Mouse (Mus musculus) liver, embryonic 15.5 days (tissue): ENCODE results near the gene Cfap73. TPM values are rescaled to one million over a fixed set of nuclear protein-coding genes. Genes with fewer than 3 reads are reported as not detected.

ENCODE experiments used
- ATAC-seq: fragments of 200-750 bp; cut with Nextera tagmentation; 2 replicates; pipeline ENCODE4 v1.8.0; 2017; ENCODE audit warnings: moderate number of reproducible peaks, mild to moderate bottlenecking, moderate library complexity; ENCODE audit not compliant: insufficient read depth
- H3K27ac ChIP-seq: fragments of 300-500 bp; sonication (generic); replicated peaks from 2 replicates; pipeline ENCODE4 v1.5.1; 2015; ENCODE audit warnings: mild to moderate bottlenecking, inconsistent platforms
- H3K27me3 ChIP-seq: fragments of 300-500 bp; sonication (generic); 2 replicates; pipeline ENCODE4 v1.6.1; 2015; ENCODE audit warnings: mild to moderate bottlenecking, inconsistent platforms
- H3K36me3 ChIP-seq: fragments of 300-500 bp; sonication (generic); replicated peaks from 2 replicates; pipeline ENCODE4 v1.6.1; 2015; ENCODE audit warnings: moderate library complexity, mild to moderate bottlenecking, inconsistent platforms
- H3K4me1 ChIP-seq: fragments of 300-500 bp; sonication (generic); replicated peaks from 2 replicates; pipeline ENCODE4 v1.6.1; 2015; ENCODE audit warnings: inconsistent platforms
- H3K4me2 ChIP-seq: fragments of 300-500 bp; sonication (generic); 2 replicates; pipeline ENCODE4 v1.6.1; 2015; ENCODE audit warnings: moderate library complexity, mild to moderate bottlenecking, inconsistent platforms
- H3K4me3 ChIP-seq: fragments of 300-500 bp; sonication (generic); replicated peaks from 2 replicates; pipeline ENCODE4 v1.5.1; 2015; ENCODE audit warnings: mild to moderate bottlenecking, inconsistent platforms
- H3K9ac ChIP-seq: fragments of 300-500 bp; sonication (generic); 2 replicates; pipeline ENCODE4 v1.6.1; 2015; ENCODE audit warnings: moderate library complexity, mild to moderate bottlenecking, inconsistent platforms
- H3K9me3 ChIP-seq: fragments of 300-500 bp; sonication (generic); replicated peaks from 2 replicates; pipeline ENCODE4 v1.6.1; 2016; ENCODE audit warnings: inconsistent platforms
- WGBS: fragments of 180-500 bp; shearing (Covaris S2); methylation state at CpG from one replicate; pipeline ENCODE4 v1.1.7; 2015; ENCODE audit warnings: mixed read lengths; ENCODE audit not compliant: insufficient replicate concordance; 5-methylcytosine and 5-hydroxymethylcytosine counted together
- polyA plus RNA-seq: library from polyadenylated mRNA; unstranded; fragments of >200 nt; fragmentation: Nextera tagmentation; extraction: Ambion mirVana; gene quantifications from 2 replicates; pipeline ENCODE4 v1.2.1, GENCODE M21; 2015

Gene Cfap73
- polyA plus RNA-seq, 1 experiment from 2014 or later: not detected

DNA sequence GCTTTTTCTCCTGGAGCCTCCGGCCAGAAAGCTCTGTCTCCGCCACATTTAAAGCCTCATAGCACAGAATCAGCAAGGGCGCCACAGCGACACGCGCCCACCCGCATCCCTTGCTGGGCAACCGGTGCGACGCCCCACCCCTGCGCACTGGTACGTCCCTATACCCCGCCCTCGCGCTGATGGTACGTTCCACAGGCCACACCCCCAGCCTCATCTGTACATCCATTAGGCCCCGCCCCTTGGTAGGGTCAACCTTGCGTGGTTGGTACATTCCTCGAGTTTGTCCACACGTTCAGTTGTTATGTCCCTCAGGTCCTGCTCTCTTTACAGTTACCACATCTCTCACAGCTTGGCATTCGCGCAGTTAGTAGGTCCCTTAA, 21.6 kb downstream of the Cfap73 start, which contains the start of the genes Rita1 and Ddx54:
Gene Rita1, minus strand, starts transcription at position 148 of the 380 bp plus-strand sequence.
Gene Ddx54, plus strand, starts transcription at position 298 of the 380 bp plus-strand sequence.
- ATAC-seq: peak; percentile 74

DNA sequence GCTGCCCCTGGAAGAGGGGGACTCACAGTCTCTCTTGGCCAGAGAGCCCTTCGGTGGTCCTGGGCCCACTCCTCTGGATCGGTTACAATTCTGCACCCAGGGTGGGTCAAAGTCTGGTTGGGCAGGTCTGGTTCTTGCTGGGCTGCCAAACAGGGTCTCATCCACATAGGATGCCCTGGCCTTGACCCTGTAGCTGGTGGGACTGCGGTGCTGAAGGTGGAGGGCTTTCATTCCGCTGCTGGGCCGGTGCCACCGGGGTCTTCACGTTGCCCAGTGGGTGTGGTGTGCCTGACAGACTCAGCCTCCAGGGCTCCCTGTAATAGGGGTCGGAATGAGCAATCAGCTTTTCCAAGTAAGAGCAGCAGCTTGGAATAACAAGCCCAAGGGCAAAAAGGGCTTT, 22.6 kb downstream of the Cfap73 start:
- no peak for ATAC-seq
- Histone ChIP-seq H3K36me3 (peaks cover 13% of the 10 kb centered on the region), H3K4me1 (peaks cover 40% of the 10 kb centered on the region), H3K27ac (peak overlapping the region; percentile 86), H3K9ac (peak overlapping the region; percentile 50; the same call in 1 of the 2 replicates), H3K4me3 (peak overlapping the region; percentile 81), H3K4me2 (peak overlapping the region; percentile 92), H3K9me3 (0 out of 2 replicates have a peak, but pooled peaks cover 4% of the 10 kb centered on the region), H3K27me3 (no peaks in the 10 kb centered on the region)
- 58% methylated on average over 8 of the region's 8 CpGs for WGBS

More for the DNA sequence above, 21.6 kb downstream of the Cfap73 start, which contains the start of the genes Rita1 and Ddx54:
- H3K36me3 ChIP-seq: peaks cover 20% of the 10 kb centered on the region
- peak within 1 kb of the TSS; percentile 92 for H3K4me2 ChIP-seq
- under 1% methylated on average over 22 of the region's 22 CpGs for WGBS
- peak within 1 kb of the TSS; percentile 81 for H3K4me3 ChIP-seq
- H3K9ac ChIP-seq: peak within 1 kb of the TSS; percentile 61
- H3K27me3 ChIP-seq: no peaks in the 10 kb centered on the region
- 0 out of 2 replicates have a peak, but pooled peaks cover 4% of the 10 kb centered on the region for H3K9me3 ChIP-seq
- peak within 1 kb of the TSS; percentile 86 for H3K27ac ChIP-seq
- peaks cover 34% of the 10 kb centered on the region for H3K4me1 ChIP-seq

DNA sequence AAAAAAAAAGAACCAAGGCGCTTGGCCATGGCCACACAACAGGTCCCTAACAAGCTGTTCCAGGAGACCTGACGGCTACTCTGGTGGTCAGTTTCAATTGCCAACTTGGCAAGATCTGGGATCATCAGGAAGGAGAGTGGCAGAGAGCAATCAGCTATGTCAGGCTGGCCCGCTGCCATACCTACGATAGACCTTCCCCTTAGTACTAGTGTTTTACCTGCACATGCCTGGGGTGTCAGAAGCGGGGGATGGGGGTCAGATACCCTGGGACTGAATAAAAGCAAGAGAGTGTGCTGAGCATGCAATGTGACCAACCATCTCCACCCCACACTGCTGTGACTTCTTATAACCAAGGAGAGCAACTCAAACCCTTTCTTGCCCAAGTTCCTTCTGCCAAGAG, 23.1 kb downstream of the Cfap73 start:
- ATAC-seq: no peak
- H3K4me2 ChIP-seq: peak overlapping the region; percentile 92
- peaks cover 8% of the 10 kb centered on the region for H3K36me3 ChIP-seq
- no peaks in the 10 kb centered on the region for H3K27me3 ChIP-seq
- H3K4me1 ChIP-seq: peaks cover 41% of the 10 kb centered on the region
- H3K9me3 ChIP-seq: 0 out of 2 replicates have a peak, but pooled peaks cover 4% of the 10 kb centered on the region
- no peak overlapping the region for H3K27ac ChIP-seq
- H3K4me3 ChIP-seq: no peak overlapping the region; the same call in 1 of the 2 replicates
- WGBS: 86% methylated on average over 5 of the region's 5 CpGs
- no peak overlapping the region for H3K9ac ChIP-seq

DNA sequence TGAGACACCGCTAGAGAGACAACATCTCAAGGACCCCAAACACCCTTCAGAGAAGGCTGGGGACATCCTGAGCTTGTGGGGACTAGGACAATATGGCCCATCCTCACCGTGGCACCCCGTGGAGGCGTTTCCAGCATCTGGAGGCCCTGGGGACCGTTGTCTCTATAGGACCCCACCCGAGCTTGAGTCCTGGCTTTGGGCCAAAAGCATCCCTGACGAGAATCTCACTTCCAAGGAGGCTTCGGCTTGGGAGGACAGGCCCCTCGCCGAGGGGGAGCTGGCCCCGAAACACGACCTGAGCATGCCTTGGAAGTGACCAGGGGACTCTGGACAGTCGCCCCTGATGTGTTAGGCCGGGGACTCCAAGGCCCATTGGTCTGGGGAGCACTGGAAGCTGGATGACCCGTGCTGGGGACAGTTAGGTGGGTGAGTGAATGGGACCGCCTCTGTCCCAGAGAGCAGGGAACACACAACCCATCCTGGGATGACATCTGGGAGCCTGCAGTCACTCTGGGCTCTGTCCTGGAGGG, 24.7 kb downstream of the Cfap73 start:
- Histone ChIP-seq H3K4me2 (no peak overlapping the region), H3K9ac (no peak overlapping the region), H3K27ac (no peak overlapping the region), H3K36me3 (no peaks in the 10 kb centered on the region), H3K9me3 (no peaks in the 10 kb centered on the region), H3K27me3 (no peaks in the 10 kb centered on the region), H3K4me1 (peaks cover 43% of the 10 kb centered on the region), H3K4me3 (no peak overlapping the region)
- 76% methylated on average over 16 of the region's 16 CpGs for WGBS
- no peak for ATAC-seq

DNA sequence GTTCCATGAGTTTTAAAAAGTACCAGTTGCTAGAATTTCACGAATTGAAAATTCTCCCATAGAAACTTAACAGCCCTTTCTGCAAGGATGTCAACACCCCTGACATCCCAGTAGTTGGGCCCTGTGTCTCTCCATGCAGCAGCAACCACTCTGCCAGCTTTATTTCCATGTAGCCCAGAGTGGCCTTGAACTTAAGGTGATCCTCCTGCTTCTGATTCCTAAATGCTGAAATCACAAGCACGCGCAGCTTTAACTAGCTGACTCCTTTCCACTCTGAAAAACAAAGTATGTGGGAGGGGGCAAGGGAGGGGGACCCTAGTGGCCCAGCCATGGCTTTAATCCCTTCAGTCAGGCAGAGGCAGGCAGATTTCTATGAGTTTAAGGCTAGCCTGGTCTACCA, 26.7 kb downstream of the Cfap73 start:
- no peaks in the 10 kb centered on the region for H3K9me3 ChIP-seq
- no peak overlapping the region for H3K4me3 ChIP-seq
- no peaks in the 10 kb centered on the region for H3K27me3 ChIP-seq
- H3K36me3 ChIP-seq: no peaks in the 10 kb centered on the region
- 83% methylated on average over 3 of the region's 3 CpGs for WGBS
- peaks cover 33% of the 10 kb centered on the region for H3K4me1 ChIP-seq
- ATAC-seq: no peak
- H3K4me2 ChIP-seq: no peak overlapping the region
- H3K9ac ChIP-seq: no peak overlapping the region
- H3K27ac ChIP-seq: no peak overlapping the region

DNA sequence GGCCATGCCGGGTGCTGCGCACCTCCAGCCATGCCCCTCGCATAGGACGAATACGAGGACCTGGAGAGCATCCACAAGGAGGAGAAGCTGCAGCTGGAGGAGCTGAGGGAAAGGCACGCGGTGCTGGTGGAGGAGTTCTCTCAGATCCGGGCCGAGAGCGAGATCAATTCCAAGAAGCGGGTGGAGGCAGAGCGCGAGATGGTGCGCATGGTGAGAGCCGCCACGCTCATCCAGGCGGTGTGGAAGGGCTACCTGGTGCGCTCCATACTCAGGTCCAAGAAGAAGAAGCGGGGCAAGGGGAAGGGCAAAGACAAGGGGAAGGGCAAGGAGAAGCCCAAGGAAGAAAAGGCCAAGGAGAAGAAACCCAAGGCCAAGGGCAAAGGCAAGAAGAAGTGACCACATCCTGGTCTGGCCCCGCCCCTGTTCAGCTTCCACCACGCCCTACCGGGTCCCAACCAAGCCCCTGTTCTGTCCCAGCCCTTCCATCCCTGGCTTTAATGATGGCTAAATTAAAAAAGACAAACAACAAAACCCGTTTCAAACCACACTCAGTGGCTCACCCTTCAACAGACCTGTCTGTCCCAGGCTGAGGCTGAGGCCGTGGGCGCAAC, 27.3 kb downstream of the Cfap73 start:
- Histone ChIP-seq H3K9me3 (no peaks in the 10 kb centered on the region), H3K36me3 (no peaks in the 10 kb centered on the region), H3K9ac (no peak overlapping the region), H3K27me3 (no peaks in the 10 kb centered on the region), H3K4me2 (no peak overlapping the region), H3K27ac (no peak overlapping the region), H3K4me1 (peaks cover 28% of the 10 kb centered on the region), H3K4me3 (no peak overlapping the region)
- 68% methylated on average over 25 of the region's 25 CpGs for WGBS
- no peak for ATAC-seq

DNA sequence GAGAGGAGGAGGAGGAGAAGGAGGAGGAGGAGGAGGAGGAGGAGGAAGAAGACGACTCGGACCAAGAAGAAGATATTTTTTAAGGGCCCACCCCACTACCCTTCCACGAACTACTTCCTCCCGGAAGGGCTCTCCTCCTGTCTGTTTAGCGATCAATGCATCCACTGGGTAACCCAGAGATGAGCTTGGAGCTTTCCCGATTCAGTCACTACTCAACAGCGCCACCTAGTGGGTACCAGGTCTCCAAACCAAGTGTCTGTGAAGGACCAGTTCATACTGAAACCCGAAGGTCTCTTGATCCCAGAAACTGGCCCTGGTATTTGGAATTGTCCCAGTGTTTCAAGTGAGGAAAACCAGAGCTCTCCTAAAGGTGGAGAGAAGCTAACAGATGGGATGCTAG, 28.3 kb downstream of the Cfap73 start:
- peak; percentile 51 for ATAC-seq
- Histone ChIP-seq H3K9me3 (no peaks in the 10 kb centered on the region), H3K27me3 (no peaks in the 10 kb centered on the region), H3K9ac (no peak overlapping the region), H3K4me1 (peaks cover 28% of the 10 kb centered on the region), H3K27ac (no peak overlapping the region), H3K36me3 (no peaks in the 10 kb centered on the region), H3K4me3 (peak overlapping the region; percentile 37), H3K4me2 (peak overlapping the region; percentile 63)
- 2% methylated on average over 8 of the region's 8 CpGs for WGBS

DNA sequence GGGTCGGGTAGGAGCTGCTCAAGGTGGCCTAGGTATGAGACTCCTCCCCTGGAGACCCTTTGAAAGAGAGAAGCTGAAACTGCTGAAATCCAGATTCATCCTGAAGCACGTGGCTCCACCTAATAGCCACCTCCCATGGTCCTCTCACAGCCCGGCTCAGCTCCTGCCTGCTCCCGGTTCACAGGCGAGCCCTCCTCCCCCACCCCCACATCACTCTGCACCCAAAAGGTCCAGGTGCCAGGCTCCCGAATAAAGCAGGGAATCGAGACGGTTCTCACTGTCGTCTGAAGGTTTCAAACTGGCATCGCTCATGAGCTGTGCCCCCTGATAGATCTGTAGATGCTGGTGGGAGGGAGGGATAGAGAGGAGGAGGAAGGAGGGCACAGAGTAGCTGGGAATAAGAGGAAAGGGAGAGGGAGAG, 28.8 kb downstream of the Cfap73 start:
- 3% methylated on average over 10 of the region's 10 CpGs for WGBS
- peak overlapping the region; percentile 37 for H3K4me3 ChIP-seq
- no peaks in the 10 kb centered on the region for H3K9me3 ChIP-seq
- no peak overlapping the region for H3K27ac ChIP-seq
- no peaks in the 10 kb centered on the region for H3K27me3 ChIP-seq
- peaks cover 32% of the 10 kb centered on the region for H3K4me1 ChIP-seq
- peak; percentile 29 for ATAC-seq
- H3K9ac ChIP-seq: no peak overlapping the region
- H3K4me2 ChIP-seq: peak overlapping the region; percentile 63
- no peaks in the 10 kb centered on the region for H3K36me3 ChIP-seq

DNA sequence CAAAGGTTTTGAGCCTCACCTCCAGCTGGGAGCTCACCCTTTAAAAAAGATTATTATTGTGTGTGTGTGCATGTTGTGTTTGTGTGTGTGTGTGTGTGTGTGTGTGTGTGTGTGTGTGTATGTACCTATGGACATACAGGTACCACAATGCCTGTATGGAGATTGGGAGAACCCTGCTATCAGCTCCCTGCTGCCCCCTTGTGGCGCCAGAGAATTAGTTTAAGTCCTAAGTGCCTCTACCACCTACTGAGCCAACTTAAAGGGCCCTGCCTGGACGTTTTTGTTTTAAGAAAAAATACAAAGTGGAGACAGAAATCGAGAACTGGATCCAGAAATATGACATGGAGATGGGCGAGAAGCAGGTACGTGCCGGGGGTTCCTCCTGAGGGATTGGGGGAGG, 29.2 kb downstream of the Cfap73 start:
- Histone ChIP-seq H3K4me2 (peak overlapping the region; percentile 63), H3K4me3 (peak overlapping the region; percentile 37), H3K27ac (no peak overlapping the region), H3K4me1 (peaks cover 37% of the 10 kb centered on the region), H3K9ac (no peak overlapping the region), H3K36me3 (no peaks in the 10 kb centered on the region), H3K27me3 (no peaks in the 10 kb centered on the region), H3K9me3 (no peaks in the 10 kb centered on the region)
- ATAC-seq: 0 out of 2 replicates have a peak, but pooled peaks have one; percentile 19
- 4% methylated on average over 6 of the region's 6 CpGs for WGBS

DNA sequence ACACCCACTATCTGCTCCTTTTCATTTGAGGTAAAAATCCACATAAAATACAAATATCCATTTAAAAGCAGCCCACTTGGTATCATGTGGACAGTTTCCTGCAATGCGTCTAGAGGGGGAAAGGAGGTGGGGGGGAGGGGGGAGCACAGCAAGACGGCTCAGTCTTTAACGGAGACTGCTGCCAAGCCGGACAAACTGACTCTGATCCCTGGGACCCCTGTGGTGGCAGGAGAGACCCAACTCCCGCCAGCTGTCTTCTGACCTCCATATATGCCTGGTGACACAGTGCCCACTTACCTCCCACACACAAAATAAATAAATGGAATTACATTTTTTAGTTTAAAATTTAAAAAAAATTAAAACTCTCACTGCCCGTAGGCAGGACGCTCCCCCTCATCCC, 30.5 kb downstream of the Cfap73 start:
- H3K27me3 ChIP-seq: no peaks in the 10 kb centered on the region
- no peak overlapping the region for H3K27ac ChIP-seq
- 80% methylated on average over 7 of the region's 7 CpGs for WGBS
- no peak for ATAC-seq
- no peak overlapping the region for H3K9ac ChIP-seq
- no peak overlapping the region for H3K4me2 ChIP-seq
- H3K4me3 ChIP-seq: no peak overlapping the region
- H3K36me3 ChIP-seq: no peaks in the 10 kb centered on the region
- peaks cover 50% of the 10 kb centered on the region for H3K4me1 ChIP-seq
- no peaks in the 10 kb centered on the region for H3K9me3 ChIP-seq

DNA sequence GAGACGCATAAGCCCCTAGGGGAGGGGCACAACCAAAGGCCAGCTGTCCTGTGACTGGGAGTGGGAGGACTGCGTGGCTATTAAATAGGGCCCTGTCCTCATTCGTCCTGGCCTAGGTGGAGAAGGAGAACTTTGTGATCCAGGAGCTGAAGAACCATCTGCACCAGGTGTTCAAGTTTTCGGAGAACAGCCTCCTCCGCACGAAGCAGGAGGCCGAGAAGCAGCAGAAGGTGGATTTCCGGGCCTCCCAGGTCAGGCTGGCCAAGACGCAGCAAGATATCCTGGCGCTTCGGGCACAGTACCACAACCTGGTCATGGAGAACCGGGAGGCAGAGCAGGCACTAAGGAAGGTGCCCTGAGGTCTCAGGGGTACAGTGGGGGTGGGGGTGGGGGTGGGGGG, 31.8 kb downstream of the Cfap73 start:
- Histone ChIP-seq H3K27ac (no peak overlapping the region), H3K4me1 (peaks cover 57% of the 10 kb centered on the region), H3K4me2 (no peak overlapping the region), H3K36me3 (no peaks in the 10 kb centered on the region), H3K9me3 (no peaks in the 10 kb centered on the region), H3K4me3 (no peak overlapping the region), H3K9ac (no peak overlapping the region), H3K27me3 (no peaks in the 10 kb centered on the region)
- no peak for ATAC-seq
- WGBS: 86% methylated on average over 12 of the region's 12 CpGs
